Mouse (Mus musculus): ENCODE data around the gene Olfr761. TPM values are rescaled to one million over a fixed set of nuclear protein-coding genes. Genes with fewer than 3 reads are reported as not detected.

The Olfr761 gene
- not detected for polyA plus RNA-seq (2012; fragmentation: generic; extraction: Trizol)

DNA sequence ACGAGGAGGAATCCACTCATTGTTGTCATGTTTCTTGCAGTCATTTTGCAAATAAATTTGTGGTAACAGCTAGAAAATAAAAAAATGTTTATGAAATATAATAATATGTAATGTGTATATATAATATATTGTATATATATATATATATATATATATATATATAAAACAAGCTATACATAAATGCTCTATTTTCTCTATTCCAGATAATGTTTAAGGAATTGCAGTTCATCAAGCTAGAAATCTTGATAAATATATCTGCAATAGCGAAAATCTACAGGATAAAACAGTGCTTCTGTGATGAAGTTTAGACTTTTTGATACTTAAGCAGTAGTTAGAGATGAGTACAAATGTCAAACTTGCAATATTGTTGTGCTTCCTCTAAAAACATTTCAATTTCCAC lies at the start of gene Olfr761:
Gene Olfr761, minus strand, starts transcription at position 101 of the 400 bp plus-strand sequence.

DNA sequence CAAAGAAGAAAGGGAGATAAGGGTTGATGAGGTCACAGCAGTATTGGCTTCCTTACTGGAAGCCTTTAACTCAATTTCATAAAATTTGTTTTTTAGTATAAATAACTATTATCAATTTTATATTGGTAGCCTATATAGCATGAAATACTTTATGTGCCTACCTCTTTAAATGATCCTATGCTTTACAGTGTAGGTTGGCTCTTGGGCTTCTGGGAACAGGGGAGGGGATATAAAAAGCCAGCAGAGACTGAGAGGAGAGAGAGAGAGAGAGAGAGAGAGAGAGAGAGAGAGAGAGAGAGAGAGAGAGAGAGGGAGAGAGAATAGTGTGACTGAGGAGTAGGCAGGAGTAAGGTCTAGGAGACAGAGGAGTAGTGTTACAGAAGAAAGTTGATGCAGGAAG lies 32.6 kb downstream of the Olfr761 start, which contains the start of gene Olfr128:
Gene Olfr128, plus strand, starts transcription at position 301 of the 400 bp plus-strand sequence.

Other genes starting within 250 kb of the Olfr761 start
- gene Olfr120, start 231.3 kb downstream of the Olfr761 start, polyA plus RNA-seq (2012; fragmentation: generic; extraction: Trizol), result not detected
- gene Olfr121, start 204.2 kb downstream of the Olfr761 start, polyA plus RNA-seq (2012; fragmentation: generic; extraction: Trizol), result not detected
- not detected for gene Olfr122, start 184.5 kb downstream of the Olfr761 start, polyA plus RNA-seq (2012; fragmentation: generic; extraction: Trizol)
- gene Olfr123, start 159.6 kb downstream of the Olfr761 start, polyA plus RNA-seq (2012; fragmentation: generic; extraction: Trizol), result not detected
- gene Olfr124, start 153.2 kb downstream of the Olfr761 start, polyA plus RNA-seq (2012; fragmentation: generic; extraction: Trizol), result not detected
- gene Olfr125, start 120.1 kb downstream of the Olfr761 start, polyA plus RNA-seq (2012; fragmentation: generic; extraction: Trizol), result not detected
- gene Olfr126, start 105.6 kb downstream of the Olfr761 start, polyA plus RNA-seq (2012; fragmentation: generic; extraction: Trizol), result not detected
- gene Olfr127, start 52.6 kb downstream of the Olfr761 start, polyA plus RNA-seq (2012; fragmentation: generic; extraction: Trizol), result not detected
- gene Olfr128, start 32.5 kb downstream of the Olfr761 start, polyA plus RNA-seq (2012; fragmentation: generic; extraction: Trizol), result not detected
- not detected for gene Olfr129, start 107.0 kb upstream of the Olfr761 start, polyA plus RNA-seq (2012; fragmentation: generic; extraction: Trizol)
- not detected for gene Olfr130, start 110.8 kb upstream of the Olfr761 start, polyA plus RNA-seq (2012; fragmentation: generic; extraction: Trizol)
- gene Olfr131, start 135.6 kb upstream of the Olfr761 start, polyA plus RNA-seq (2012; fragmentation: generic; extraction: Trizol), result not detected
- not detected for gene Olfr132, start 181.4 kb upstream of the Olfr761 start, polyA plus RNA-seq (2012; fragmentation: generic; extraction: Trizol)
- gene Olfr133, start 192.2 kb upstream of the Olfr761 start, polyA plus RNA-seq (2012; fragmentation: generic; extraction: Trizol), result not detected
- gene Olfr134, start 218.3 kb upstream of the Olfr761 start, polyA plus RNA-seq (2012; fragmentation: generic; extraction: Trizol), result not detected